Comparison of ENCODE assay signal across 10 mouse cellular contexts in genomic region chr10:59885174-59886080, GRCm38 (mm10). TPM values are rescaled to one million over a fixed set of nuclear protein-coding genes. Genes with fewer than 3 reads are reported as not detected.
DNase-seq lines count a peak whose midpoint lies in the region; ATAC-seq and TF ChIP-seq lines count a peak whose summit lies in the region.
"Had no signal": no experiment of that assay in that cellular context is flagged by ENCODE, and none has a peak within 500 bp of the region (broad histone marks: within the 10 kb centered on the region; RNA-seq: fewer than 3 reads in every experiment).

No protein-coding gene starts in this region.

- H3K4me1 ChIP-seq in hindbrain, embryonic 16.5 days (ENCODE audit: control insufficient read depth, insufficient read depth, low read depth, low read length) = peaks cover 11% of the 10 kb centered on the region
- peaks cover 18% of the 10 kb centered on the region for H3K4me1 ChIP-seq in hindbrain, embryonic 10.5 days (replicated peaks)
- H3K4me1 ChIP-seq in bone marrow, adult 2 months (ENCODE audit: control insufficient read depth, insufficient read depth, low read length) = peaks cover 13% of the 10 kb centered on the region
- H3K4me1 ChIP-seq in liver, postnatal 0 days (ENCODE audit: insufficient read depth) = peaks cover 58% of the 10 kb centered on the region
- H3K4me1 ChIP-seq in midbrain, embryonic 11.5 days (ENCODE audit: control insufficient read depth, insufficient read depth, low read length) = peaks cover 7% of the 10 kb centered on the region

- no peak overlapping the region for H3K4me3 ChIP-seq in hindbrain, embryonic 16.5 days (ENCODE audit: low read length)
- no peak overlapping the region for H3K4me3 ChIP-seq in hindbrain, embryonic 10.5 days
- H3K4me3 ChIP-seq in bone marrow, adult 2 months (replicated peaks; ENCODE audit: control insufficient read depth, low read depth, low read length) = no peak overlapping the region
- no peak overlapping the region for H3K4me3 ChIP-seq in liver, postnatal 0 days (ENCODE audit: low read depth, low read length)
- H3K4me3 ChIP-seq in midbrain, embryonic 11.5 days (ENCODE audit: low read depth, low read length) = no peak overlapping the region
- H3K4me3 ChIP-seq: heart, adult 2 months; intestine, embryonic 15.5 days; limb, embryonic 13.5 days had no signal

- DNase-seq in hindbrain, embryonic 10.5 days (ENCODE audit: low spot score) = no peak
- no peak for DNase-seq in liver, postnatal 0 days
- DNase-seq in urinary bladder, postnatal 36 days (ENCODE audit: low spot score in 2 of 2) = no peak
- no peak for DNase-seq in midbrain, embryonic 11.5 days (ENCODE audit: low spot score, missing footprints)
- DNase-seq: heart, adult 2 months had no signal

- 91% methylated on average over 14 of the region's 14 CpGs for WGBS in hindbrain, embryonic 16.5 days
- WGBS in hindbrain, embryonic 10.5 days = 92% methylated on average over 14 of the region's 14 CpGs
- 42% methylated on average over 14 of the region's 14 CpGs for WGBS in bone marrow, adult 2 months
- 67% methylated on average over 14 of the region's 14 CpGs for WGBS in liver, postnatal 0 days (ENCODE audit: insufficient replicate concordance)
- 92% methylated on average over 14 of the region's 14 CpGs for WGBS in midbrain, embryonic 11.5 days

- H3K27me3 ChIP-seq in hindbrain, embryonic 16.5 days (replicated peaks; ENCODE audit: control insufficient read depth, insufficient read depth, low read length) = no peaks in the 10 kb centered on the region
- H3K27me3 ChIP-seq in hindbrain, embryonic 10.5 days (ENCODE audit: insufficient read depth, poor library complexity, severe bottlenecking) = no peaks in the 10 kb centered on the region
- H3K27me3 ChIP-seq in liver, postnatal 0 days (ENCODE audit: insufficient read depth, low read length) = no peaks in the 10 kb centered on the region
- no peaks in the 10 kb centered on the region for H3K27me3 ChIP-seq in midbrain, embryonic 11.5 days (ENCODE audit: control insufficient read depth, insufficient read depth, low read length)
- H3K27me3 ChIP-seq: intestine, embryonic 15.5 days; limb, embryonic 13.5 days had no signal

- TF ChIP-seq POLR2A in bone marrow, adult 2 months (IDR thresholded peaks at IDR 0.05; ENCODE audit: borderline replicate concordance, control insufficient read depth, low read depth, low read length) = no peak

- H3K9me3 ChIP-seq in hindbrain, embryonic 16.5 days (ENCODE audit: control insufficient read depth, low read length) = no peaks in the 10 kb centered on the region
- H3K9me3 ChIP-seq in hindbrain, embryonic 10.5 days = no peaks in the 10 kb centered on the region
- no peaks in the 10 kb centered on the region for H3K9me3 ChIP-seq in liver, postnatal 0 days (ENCODE audit: low read length)
- H3K9me3 ChIP-seq in midbrain, embryonic 11.5 days (ENCODE audit: control insufficient read depth, low read length) = no peaks in the 10 kb centered on the region
- H3K9me3 ChIP-seq: intestine, embryonic 15.5 days; limb, embryonic 13.5 days had no signal

- H3K4me2 ChIP-seq in hindbrain, embryonic 16.5 days (ENCODE audit: low read length) = no peak overlapping the region
- no peak overlapping the region for H3K4me2 ChIP-seq in liver, postnatal 0 days (ENCODE audit: low read depth, low read length)
- no peak overlapping the region for H3K4me2 ChIP-seq in midbrain, embryonic 11.5 days
- H3K4me2 ChIP-seq: intestine, embryonic 15.5 days; limb, embryonic 13.5 days had no signal

- no peak for TF ChIP-seq EP300 in liver, postnatal 0 days (IDR thresholded peaks at IDR 0.05; ENCODE audit: low read depth)

- H3K36me3 ChIP-seq in hindbrain, embryonic 16.5 days (ENCODE audit: control insufficient read depth, insufficient read depth, low read length) = peaks cover 3% of the 10 kb centered on the region; the same call in 1 of the 2 replicates
- peaks cover 43% of the 10 kb centered on the region for H3K36me3 ChIP-seq in hindbrain, embryonic 10.5 days
- H3K36me3 ChIP-seq in liver, postnatal 0 days (replicated peaks; ENCODE audit: insufficient read depth, low read length) = peaks cover 13% of the 10 kb centered on the region
- no peaks in the 10 kb centered on the region for H3K36me3 ChIP-seq in midbrain, embryonic 11.5 days (ENCODE audit: control insufficient read depth, insufficient read depth, low read length)
- H3K36me3 ChIP-seq: intestine, embryonic 15.5 days had no signal

- TF ChIP-seq CTCF in bone marrow, adult 2 months (IDR thresholded peaks at IDR 0.05; ENCODE audit: control insufficient read depth, insufficient read depth, low read length) = no peak
- no peak for TF ChIP-seq CTCF in liver, postnatal 0 days (IDR thresholded peaks at IDR 0.05; ENCODE audit: low read depth)

- ATAC-seq in hindbrain, embryonic 16.5 days = no peak
- ATAC-seq in CD4-positive, CD25-positive, alpha-beta regulatory T cell, adult 4 months = peak; percentile 90
- ATAC-seq in liver, postnatal 0 days = no peak
- ATAC-seq in midbrain, embryonic 11.5 days (ENCODE audit: low FRiP score) = no peak
- ATAC-seq: intestine, embryonic 15.5 days had no signal

- no peak overlapping the region for H3K9ac ChIP-seq in hindbrain, embryonic 16.5 days (ENCODE audit: low read depth, low read length)
- no peak overlapping the region for H3K9ac ChIP-seq in liver, postnatal 0 days (replicated peaks)
- H3K9ac ChIP-seq in midbrain, embryonic 11.5 days (ENCODE audit: low read length) = no peak overlapping the region
- H3K9ac ChIP-seq: intestine, embryonic 15.5 days had no signal

- H3K27ac ChIP-seq in hindbrain, embryonic 16.5 days (ENCODE audit: low read depth, low read length) = peak overlapping the region; percentile 34; the same call in 1 of the 2 replicates
- no peak overlapping the region; the same call in 1 of the 2 replicates for H3K27ac ChIP-seq in hindbrain, embryonic 10.5 days
- H3K27ac ChIP-seq in bone marrow, adult 2 months (ENCODE audit: control insufficient read depth, insufficient read depth, low read depth, low read length, poor library complexity) = peak overlapping the region; percentile 1; the same call in 1 of the 2 replicates
- peak overlapping the region; percentile 48 for H3K27ac ChIP-seq in liver, postnatal 0 days (ENCODE audit: low read depth)
- no peak overlapping the region for H3K27ac ChIP-seq in midbrain, embryonic 11.5 days (ENCODE audit: low read depth, low read length)
- H3K27ac ChIP-seq: heart, adult 2 months; intestine, embryonic 15.5 days; limb, embryonic 13.5 days had no signal

RNA-seq across cellular contexts. Expression of gene Dnajb12, which starts 6.1 kb away (rescaled TPM):
- 20.6 and 23.7 TPM in 2 replicates for polyA plus RNA-seq in hindbrain, embryonic 16.5 days (2015; fragmentation: Nextera tagmentation; extraction: Ambion mirVana)
- polyA plus RNA-seq in hindbrain, embryonic 10.5 days (2016; fragmentation: Nextera tagmentation; extraction: Ambion mirVana) = 27.2 and 31.5 TPM in 2 replicates
- polyA plus RNA-seq in CD4-positive, CD25-positive, alpha-beta regulatory T cell, adult 4 months (2017; shearing (Covaris generic)) = 10 to 100 TPM; 19.1 to 25.2 TPM
- 15.4 and 20.5 TPM in 2 replicates for polyA plus RNA-seq in bone marrow, adult 2 months (2011; ENCODE audit: insufficient read depth, insufficient read length, low replicate concordance, missing spikeins)
- 15.5 and 17.0 TPM in 2 replicates for polyA plus RNA-seq in liver, postnatal 0 days (2015; fragmentation: Nextera tagmentation; extraction: Ambion mirVana)
- 21.0 and 22.4 TPM in 2 replicates for polyA plus RNA-seq in midbrain, embryonic 11.5 days (2014; fragmentation: Nextera tagmentation; extraction: Ambion mirVana)

Comparison
In these comparisons a context has a peak if more than half of its experiments do, and no peak if none do; other contexts are left out.
1. H3K27ac ChIP-seq: peak in hindbrain, embryonic 16.5 days (single experiment), bone marrow, adult 2 months (single experiment) and liver, postnatal 0 days (single experiment); none in hindbrain, embryonic 10.5 days (single experiment) and midbrain, embryonic 11.5 days (single experiment).